Mouse (Mus musculus) kidney, adult 9 months (tissue): ENCODE data around the gene Atxn7.
A peak's percentile ranks its signal among the peaks of the same experiment; 100 is the strongest.
"Not testable (repeated sequence)": the region's sequence is repeated elsewhere in the genome, so short reads cannot be mapped to it uniquely, and the experiment has no call there.

Experiments
- DNase-seq: peaks from one replicate; pipeline ENCODE4 v3.0.0; 2022

The Atxn7 gene

DNA sequence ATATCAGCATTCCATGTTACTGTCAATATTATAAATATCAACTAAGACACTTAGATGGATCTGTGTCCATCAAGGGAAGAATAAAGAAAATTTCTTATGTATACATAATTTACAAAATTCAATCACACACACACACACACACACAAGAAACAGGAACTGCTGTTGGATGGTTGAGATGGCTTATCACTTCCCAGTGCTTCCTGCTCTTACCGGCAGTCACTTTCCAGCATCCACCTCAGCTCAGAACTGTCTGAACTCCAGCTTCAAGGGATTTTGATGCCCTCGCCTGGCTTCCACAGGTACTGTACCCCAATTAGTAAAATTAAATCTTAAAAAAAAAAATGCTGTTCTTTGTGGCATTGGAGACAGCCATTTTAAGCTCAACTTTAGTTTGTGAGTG is 27.2 kb downstream of the Atxn7 start:
- no peak for DNase-seq

DNA sequence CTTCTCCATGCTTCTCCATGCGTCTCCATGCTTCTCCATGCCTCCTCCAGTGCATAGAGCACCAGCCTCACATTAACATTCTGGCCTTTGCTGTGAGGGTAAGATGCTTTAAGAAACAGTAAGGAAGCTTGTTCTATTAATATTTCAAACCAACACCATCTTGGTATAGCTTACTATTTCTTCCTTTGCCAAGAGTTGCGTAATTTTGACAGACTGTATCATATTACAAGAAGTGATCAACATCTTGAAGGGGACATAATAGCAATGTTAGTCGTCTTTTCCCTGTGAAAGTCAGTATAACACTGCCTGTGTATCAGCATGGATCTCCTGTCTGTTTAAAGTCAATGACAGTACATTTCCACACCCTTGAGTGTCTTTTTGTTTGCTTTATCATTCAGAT is 29.5 kb downstream of the Atxn7 start:
- no peak for DNase-seq

DNA sequence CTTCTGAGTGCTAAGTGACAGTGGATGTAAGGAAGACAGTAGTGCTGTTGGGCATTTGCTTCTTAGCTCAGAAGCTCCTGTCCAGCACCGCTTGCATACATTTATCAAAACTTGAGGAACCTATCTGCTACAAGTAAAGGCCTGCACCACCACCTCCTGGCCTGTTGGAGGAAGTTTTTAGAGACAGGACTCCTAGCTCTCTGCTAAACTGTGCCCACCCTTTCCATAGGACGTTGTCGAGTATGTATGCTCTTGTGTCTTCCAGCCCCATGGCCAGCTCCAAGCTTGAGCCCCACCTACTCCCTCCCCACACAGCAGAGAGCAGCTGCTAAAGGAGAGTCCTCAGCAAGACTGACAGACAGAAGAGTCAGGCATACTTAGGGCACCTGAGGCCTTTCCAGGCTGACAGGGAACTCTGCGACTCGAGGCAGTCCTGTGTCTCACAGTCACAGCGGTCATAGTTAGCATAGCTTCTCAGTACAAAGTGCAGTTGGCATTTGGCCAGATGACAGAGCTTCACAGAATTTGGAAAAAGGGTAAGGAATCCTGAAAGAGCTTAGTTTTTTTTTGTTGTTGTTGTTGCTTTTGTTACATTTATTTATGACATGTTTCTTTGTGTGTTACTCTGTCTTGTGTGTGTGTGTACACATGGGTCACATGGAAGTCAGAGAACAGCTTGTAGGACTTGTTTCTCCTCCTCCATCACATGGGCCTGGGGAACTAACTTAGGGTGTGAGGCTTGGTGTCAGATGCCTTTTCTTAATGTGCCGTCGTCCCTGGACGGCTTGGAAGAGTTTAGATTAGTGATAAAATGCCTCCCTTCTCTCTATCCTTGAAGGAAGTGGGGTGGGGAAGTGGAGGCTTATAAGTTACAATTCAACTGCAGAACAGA is 34.2 kb downstream of the Atxn7 start:
- DNase-seq, result peak; percentile 76

DNA sequence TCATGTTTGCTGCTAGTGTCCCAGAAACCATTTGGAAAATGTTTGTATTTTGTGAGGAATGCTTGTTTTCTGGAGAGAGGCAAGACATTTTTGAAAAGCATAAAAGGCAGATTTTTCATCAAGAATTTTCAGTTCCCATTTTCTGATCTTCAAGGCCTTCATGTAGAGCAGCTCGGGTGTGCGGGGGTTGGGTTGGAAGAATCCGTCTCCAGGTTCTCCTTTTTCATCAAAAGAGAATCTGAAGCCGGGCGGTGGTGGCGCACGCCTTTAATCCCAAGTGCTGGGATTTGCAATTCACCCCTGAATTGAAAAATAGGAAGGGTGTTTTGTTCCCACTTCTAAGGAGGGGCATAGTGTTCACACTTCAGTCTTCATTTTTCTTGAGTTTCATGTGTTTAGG is 41.5 kb downstream of the Atxn7 start:
- no peak for DNase-seq

DNA sequence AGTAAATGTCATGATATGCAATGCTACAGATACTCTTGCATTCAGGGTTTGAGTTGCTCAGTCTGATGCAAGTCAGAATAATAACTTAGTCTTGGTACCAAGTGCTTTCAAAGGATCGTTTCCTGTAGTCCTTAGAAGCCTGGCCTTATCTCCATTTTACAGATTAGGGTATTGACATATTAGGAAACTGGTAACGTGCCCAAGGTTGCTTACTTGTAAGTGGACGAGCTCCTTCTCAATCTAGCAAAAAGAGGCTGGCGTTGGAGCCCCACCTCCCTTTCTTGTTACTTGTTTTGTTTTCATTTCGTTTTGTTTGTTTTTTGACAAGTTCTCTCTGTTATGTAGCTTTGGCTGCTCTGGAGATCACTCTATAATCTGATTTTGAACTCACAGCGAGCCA is 48.5 kb downstream of the Atxn7 start:
- DNase-seq, result no peak

DNA sequence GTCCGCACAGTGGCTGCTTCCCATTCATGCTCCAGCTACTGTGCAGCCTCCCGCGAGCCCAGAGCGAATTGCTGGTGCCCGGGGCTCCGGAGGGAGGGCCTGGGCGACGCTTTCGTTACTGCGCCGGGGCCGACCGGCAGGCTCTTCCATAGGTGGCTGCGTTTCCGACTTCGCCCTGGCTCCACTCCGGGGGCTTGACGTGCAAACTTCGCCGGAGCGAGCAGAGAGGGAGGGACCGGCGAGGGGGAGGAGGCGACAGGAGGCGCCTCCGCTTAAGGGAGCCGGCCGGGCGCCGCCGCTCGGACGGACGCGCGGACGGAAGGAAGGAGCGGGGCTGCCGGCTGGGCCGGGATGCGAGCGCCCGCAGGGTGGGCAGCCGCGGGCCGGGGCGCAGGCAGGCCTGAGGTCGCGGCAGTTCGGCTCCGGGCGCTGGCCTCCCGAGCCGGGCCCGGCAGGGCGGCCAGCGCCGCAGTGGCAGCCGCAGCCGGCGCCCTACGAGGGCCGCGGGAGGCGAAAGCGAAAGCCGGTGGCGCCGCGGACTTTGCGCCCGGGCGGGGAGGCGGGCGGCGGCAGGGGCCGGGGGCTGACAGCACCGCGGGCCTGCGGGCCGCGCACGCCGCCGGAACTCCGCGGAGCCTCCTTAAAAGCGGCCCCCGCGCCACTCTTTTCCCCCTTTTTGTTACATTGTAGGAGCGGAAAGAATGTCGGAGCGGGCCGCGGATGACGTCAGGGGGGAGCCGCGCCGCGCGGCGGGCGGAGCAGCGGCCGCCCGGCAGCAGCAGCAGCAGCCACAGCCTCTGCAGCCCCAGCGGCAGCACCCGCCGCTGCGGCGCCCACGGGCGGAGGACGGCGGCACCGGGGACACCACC is 51.4 kb downstream of the Atxn7 start:
- peak; percentile 91 for DNase-seq

DNA sequence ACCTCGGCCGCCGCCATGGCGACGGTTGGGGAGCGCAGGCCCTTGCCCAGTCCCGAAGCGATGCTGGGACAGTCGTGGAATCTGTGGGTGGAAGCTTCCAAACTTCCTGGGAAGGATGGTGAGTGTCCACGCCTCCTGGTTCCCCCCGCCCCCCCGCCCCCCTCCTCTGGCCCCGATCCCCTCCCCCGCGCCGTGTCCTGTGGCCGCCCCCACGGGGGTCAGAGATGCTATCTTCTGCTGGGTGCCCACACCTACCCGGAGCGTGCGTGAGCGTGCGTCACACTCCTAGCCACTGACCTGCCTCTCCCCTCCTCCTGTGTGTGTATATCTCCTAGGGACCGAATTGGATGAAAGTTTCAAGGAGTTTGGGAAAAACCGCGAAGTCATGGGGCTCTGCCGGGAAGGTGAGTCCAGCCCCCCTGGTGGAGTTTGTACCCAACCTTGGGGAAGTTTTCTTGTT is 52.0 kb downstream of the Atxn7 start:
- DNase-seq, result peak; percentile 38

DNA sequence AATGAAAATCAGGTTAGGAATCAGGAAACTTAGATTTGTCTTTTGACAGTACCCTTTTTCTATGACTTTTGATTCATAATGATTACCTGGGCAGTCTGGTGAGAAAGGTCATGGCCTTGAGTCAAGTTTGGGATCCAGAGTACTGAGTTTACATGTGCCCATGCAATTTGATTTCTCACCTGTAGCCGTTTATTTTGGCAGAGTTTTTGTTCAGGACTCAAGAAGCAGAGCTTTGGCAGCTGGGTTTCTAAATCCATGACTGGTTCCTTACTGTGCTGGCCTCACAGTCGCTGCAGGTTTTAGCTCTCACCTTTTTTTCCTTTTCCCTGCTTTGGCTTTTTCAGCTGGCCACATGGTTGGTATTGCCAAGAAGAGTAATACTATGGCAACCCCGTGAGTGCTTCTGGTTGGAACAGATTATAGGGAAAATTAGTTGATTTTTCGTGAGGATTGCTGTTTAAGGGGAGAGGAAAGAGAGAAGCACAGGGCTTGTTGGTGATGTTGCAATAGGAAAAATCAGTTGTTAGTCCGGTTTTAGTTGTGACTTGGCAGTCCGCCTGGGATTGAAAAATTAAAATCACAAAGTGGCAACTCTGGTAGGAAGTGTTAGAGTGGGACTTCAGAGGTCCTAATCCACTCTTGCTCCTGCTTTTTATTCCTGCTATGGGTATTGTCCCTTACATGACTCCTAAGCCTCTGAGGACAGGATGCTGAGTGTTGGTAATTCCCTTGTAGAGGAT is 53.6 kb downstream of the Atxn7 start:
- no peak for DNase-seq

DNA sequence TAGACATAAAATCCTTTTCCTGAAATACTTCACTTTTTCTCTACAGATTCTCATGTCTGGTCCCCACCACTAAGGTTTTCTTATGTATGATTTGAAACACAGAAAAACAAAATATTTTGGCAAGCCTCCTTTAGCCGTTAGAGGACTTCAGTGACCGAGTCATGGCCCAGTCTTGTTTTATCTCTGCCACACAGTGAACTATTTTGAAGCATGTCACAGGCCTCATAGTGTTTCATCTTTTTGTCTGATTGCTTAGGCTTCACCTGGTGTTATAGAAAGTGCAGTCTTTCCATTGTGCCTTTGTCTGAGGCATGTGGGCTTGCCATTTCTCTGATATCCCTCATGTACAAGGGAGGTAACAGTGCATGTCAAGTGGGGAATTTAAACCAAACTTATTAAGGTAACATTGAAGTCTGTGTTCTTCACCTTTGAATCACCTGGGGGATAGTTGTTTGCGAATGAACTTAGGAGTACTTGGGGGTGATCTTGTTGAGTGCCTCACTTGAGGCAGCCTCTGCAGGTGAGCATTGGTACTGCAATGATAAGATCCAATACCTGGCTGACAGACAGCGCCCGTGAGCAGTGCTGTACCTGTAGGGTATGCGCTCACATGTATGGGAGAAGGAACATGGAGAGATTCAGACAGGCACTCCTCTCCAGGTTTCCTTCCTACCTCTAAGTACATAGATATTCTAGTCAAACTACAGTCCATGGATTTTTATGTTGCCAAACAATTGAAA is 58.1 kb downstream of the Atxn7 start:
- DNase-seq, result peak; percentile 52

DNA sequence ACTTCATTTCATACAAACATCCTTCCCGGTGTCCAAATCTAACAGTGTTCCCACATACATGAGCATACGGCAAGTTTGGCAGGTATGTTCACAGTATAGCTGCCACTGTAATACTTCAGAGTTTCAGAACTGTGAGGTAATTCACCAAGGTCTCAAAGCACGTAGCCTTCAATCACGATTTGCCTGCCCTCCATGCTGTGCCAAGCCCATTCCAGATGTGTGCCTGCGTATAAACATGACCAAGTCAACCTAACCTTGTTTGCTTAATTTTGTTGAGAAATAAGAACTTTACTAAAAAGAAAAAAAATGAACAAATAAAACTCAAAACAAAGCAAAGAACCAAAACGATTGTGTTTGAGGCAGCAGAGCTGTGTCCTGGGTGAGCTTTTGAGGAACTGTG is 60.0 kb downstream of the Atxn7 start:
- DNase-seq, result no peak

DNA sequence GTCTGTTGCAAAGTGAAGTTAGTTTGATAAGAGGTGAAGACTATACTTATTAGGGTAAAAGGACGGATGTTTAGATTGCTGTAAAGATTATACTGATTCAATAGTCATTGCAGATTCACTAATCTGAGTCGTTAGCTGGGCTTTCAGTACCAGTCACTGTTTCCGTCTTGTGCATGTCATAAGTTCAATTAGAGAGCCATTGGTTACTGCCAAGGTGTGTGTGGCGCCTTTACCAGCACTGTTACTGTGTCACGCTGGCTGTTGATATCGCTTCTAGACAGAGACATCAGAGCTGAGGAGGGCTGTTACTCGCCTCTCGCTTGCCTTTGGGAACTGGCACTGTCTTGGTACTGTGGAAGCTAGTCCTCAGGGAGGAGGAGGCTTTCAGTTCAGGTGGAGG is 64.6 kb downstream of the Atxn7 start:
- DNase-seq, result no peak

DNA sequence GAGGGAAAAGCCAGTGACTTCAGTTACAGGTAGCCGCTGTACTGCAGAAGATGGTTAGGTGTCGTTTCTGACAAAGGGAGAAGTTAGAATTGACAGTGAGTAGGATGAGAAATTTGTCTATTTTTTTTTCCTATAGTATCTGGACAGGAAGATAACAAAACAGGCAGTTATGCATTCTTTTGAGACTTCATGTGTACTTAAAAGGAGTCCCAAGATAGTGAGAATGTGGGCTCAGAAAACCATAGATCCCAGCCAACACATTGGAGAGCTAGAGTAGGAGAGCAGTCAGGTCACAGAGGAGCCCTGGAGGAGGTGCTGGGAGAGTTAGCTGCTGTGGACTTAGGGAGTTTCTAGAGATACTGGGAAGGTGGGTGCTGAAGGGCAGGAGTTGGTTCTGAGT is 69.4 kb downstream of the Atxn7 start:
- no peak for DNase-seq

DNA sequence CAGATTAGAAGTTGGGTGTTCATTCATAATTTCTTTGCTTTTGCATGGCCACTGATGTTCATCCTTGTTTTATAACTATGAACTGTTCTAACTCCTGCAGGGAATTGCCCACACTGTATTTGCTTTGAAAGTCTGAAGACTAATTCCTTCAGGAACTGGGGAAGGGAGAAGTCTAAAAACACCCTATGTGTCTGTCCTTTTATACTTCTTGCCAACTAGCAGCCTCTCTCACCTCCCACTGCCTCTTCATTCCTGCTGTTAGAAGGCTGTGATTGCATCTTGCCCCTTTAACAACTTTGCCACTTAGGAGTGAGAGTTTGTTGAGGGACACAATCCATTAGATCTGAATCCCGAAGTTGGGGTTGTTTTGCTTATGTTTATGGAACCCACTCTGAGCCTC is 71.6 kb downstream of the Atxn7 start:
- no peak for DNase-seq

DNA sequence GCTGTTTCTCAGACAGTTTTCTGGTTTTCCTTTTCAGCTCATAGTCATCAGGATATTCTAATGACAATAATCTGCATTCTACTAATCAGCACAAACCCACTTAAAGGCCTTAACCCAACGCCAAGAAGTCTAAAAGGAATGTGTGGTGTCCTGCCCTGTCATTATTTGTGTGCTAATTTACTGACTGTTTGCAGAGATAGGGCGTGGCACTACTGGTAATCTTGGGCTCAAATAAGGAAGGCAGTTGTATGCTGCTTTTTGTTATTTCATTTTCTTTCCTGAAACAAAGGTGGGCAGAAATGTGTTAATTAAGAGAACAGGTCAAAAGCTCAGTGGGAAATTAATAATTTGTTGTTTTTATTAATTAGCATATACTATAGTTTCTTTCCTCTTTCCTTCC is 75.1 kb downstream of the Atxn7 start:
- DNase-seq, result no peak

DNA sequence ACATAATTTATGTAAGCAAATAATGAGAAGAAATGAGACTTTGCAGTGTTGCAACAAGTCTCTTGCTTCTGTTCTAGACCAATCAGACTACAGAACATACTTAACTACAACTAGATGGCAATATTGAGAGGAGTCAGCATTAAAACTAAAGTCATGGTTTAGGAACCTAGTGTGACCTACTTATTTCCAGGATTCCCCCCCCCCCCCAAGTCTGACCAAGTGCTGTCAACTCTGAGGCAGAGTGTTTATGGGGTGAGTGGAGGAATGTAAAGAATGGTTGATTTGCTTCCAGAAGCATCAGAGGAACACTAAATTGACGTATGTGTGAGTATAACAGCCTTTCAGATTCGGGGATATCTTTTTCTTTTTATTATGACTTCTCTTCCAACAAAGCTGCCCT is 77.0 kb downstream of the Atxn7 start:
- DNase-seq, result no peak

DNA sequence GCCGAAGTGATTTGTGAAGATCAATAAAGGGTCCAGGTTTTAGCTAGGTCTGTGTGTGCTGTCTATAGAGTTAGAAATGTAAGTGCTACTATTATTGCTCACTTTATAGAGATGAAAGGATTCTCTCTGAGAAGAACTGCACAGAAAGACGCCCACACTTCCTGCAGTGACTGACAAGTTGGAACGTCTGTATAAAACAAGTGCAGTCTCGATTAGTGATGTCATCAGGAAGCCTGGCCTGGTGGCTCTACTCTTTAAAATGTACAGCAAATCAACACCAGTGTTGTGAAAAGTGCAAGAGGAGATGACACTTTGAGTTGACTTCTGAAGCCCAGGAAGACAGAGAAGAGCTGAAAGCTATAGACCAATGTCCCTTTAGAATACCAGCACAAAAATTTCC is 81.1 kb downstream of the Atxn7 start:
- DNase-seq, result no peak

DNA sequence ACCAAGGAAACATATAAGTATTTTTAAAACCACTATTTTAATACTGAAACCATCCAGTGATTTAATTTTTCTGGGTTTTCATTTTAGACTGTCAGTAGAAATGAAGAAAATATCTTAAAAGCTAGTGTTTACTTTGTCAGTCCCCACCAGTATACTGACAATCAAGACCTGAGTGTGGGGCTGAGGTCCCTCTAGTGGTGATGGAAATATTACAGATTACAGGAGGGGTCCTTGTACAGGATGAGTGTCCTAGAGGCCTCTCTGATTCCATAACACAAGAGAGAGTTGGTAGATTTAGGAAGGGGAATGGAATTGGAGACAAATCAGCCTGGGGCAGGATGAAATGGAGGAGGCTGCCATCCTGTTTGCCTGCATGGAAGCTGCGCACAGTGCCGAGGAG is 93.1 kb downstream of the Atxn7 start:
- peak; percentile 44 for DNase-seq

DNA sequence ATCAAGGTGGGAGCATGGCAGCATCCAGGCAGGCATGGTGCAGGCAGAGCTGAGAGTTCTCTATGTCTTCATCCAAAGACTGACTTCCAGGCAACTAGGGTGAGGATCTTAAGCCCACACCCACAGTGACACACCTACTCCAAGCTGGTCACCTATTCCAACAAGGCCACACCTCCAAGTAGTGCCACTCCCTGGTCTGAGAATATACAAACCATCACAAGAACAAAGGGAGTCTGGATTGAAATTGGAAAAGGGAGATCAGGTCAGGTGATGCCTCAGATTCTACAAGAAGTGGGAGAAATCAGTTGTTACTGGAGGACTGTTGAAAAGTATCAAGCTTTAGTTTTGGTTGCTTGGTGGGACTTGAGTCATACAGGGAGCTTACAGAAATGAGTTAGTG is 98.4 kb downstream of the Atxn7 start:
- not testable (repeated sequence) for DNase-seq

DNA sequence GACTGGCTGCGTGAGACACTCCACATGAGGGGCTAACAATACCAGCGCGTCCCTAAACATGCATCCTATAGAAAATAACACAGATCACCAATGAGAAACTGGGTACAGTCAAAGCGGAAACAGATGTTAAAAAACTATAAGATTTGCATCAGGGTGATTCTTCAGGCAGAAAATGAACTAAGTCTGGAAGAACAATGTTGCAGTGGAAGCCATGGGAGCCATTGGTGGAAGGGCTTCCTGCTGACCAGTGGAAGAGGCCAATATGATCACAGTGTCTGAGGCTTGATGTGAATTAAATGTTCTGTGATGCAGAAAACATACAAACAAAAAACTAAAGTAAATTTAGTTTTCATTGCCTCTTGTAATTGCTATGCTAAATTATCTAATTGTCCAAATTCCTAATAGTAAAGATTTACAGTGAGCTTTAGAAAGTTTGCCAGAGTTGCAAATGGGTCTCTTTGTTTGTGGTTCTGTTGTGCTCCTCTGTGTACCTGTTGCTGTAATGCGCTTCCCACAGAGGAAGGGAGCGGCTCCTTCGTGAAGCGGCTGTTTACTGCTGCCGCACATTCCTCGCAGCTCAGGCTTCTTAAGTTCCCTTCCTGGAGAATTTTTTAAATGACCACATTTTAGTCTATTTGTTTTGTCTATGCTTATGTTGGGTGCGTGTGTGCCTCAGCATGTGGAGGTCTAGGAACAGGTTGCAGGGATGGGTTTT is 101.4 kb downstream of the Atxn7 start:
- DNase-seq, result no peak

DNA sequence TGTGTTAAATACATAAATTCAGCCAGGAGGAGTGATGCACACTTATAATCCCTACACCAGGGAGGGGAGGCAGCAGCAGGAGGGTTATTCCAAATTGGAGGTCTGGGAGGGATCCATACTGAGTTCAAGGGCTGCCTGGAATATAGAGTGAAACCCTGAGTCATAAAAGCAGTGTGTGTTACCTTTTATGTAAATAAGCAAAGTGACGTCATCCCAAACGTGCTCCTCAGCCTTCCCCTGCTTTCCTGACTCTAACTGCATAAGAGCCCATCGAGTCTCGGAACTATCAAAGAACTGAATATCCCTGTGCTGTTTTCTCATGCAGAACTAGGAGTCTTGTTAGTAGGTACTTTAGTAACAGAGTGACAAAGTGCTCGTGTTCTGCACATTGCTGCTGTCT is 102.1 kb downstream of the Atxn7 start:
- no peak for DNase-seq

DNA sequence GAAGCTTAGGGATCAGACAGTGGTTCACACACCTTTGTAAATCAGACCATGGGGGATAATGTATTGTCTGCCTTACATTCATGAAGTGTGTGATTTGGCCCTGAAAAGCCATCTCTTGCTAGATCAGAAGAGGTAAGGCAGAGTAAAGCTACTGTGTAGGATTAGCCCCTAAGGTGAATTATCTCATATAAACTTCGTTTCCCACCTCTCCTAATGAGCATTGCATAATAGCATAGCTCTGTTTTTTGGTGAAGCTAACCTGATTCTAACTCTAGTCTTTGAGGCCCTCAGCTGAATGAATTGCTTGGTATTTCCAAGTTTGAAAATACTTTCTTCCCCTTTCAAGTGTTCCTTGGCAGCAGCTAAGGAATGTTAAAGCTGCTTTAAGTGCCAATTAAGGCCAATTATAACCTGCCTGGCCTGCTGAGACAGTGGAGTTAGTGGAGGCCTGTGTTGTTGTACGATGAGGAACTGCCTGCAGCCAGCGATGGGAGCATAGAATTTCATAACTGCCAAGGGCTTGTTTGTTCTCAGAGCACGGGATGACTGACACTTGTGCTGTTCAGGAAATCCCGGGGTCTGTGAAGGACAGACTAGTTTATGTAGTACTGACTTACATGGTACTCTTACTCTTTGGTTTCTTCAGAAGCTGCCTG is 103.4 kb downstream of the Atxn7 start:
- DNase-seq, result no peak
